Mouse (Mus musculus) retina, postnatal 7 days (tissue): ENCODE measurements around the gene Zfp553.

ENCODE experiments used
- DNase-seq: peaks from one replicate; pipeline ENCODE4 v3.0.0-alpha.2; 2012; ENCODE audit warnings: low read depth, low spot score

Gene Zfp553

GRCm38 (mm10) chr7:127232622-127233367, at the start of gene Zfp553, which contains the start of gene Sept1:
Gene Zfp553 (plus strand): TSS chr7:127233061.
Gene Sept1 (minus strand): TSS chr7:127233130.
- DNase-seq, result peak; percentile 75

- no peak for DNase-seq
Measured at GRCm38 (mm10) chr7:127183345-127183744, 49.5 kb upstream of the Zfp553 start.

DNA sequence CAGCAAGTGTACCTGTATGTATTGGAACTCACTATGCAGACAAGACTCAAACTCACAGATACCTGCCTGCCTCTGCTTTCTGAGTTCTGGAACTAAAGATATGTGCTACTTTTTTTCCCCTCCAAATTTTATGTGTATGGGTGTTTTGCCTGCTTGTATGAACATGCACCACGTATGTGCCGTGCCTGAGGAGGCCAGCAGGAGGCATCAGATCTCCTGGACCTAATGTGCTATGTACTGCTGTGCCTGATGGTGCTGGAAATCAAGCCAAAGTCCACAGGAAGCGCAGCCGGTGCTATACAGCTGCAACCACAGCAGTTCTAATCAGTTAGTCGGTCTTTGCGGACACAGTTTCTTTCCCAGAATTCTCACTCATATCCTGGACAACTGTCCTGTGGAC, 49.0 kb upstream of the Zfp553 start:
- DNase-seq, result no peak

DNA sequence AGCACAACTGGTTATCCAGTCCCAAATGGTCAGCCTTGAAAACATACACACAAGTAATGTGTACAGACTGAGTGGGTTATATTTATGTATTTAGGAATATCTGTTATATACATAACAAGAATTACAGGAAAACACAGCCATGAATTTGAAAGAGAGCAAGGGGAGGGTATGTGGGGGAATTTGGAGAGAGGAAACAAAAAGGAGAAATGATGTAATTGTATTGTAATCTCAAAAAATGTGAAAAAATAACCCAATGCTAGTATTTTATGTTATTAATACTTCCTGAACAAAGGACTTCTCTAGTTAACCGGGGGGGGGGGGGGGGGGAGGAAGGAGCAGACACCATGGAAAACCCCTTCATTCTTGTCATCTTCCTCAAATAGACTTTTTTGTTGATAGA, 48.1 kb upstream of the Zfp553 start:
- DNase-seq, result no peak

DNA sequence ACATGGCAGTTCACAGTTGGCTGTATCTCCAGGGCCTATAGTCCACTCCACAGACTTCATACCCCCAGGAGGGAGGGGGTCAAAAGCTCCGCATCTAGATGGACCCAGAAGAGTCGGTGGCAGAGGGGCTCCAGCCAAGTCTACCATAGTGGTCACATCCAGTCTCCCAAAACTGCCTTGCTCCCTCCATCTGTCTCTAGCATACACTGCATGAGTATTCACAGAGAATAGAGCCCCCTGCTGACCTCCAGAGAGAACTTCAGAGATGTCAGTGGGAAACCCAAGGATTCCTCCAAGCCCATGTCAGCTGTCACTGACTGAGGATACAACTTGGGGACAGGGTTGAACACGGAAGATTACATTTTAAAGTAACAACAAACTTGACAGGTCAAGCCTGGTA, 47.3 kb upstream of the Zfp553 start:
- no peak for DNase-seq

GRCm38 (mm10) chr7:127187351-127187750, 45.5 kb upstream of the Zfp553 start:
- no peak for DNase-seq

DNA sequence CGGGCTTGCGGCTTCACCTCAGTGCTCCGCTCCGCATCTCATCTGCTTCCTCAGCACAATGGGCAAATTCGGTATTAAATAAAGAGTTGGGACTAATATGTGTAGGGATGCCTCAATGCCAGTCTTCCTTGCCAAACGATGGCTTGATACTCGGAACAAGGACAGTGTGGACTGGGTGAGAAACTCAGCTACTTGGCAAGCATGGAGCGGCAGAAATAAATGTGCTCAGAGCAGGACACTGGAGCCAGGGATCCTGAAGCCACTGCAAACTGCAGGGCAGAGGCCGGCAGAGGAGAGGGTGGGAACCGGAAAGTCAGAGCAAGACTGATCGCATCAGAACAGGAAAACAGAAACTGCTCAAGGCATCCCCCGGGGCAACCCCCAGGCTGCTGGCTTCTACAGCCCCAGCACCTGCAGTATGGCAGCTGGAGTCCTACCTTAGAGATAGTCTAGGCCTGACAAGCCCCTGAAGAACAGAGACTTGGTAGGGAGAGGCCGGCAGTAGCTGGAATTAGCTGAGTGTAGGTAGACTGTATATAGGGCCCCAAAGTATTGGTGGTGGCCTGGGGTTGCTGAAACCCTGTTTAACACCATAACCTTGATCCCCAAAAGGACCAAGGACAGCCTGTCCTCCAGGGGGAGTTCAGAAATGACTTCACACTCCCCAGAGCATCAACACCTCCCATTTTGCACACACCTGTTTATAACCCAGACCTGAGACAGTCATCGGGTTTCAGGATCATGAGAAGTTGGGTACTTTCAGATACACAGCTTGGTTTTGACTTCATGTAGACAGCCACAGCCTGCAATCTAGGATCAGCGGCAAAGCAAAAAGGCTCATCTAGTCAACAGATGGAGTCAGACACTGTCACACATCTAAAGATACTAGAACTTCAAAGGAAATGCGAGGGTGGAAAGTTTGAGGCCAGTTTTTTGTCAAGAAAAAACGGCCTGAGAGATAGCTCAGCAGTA, 44.3 kb upstream of the Zfp553 start:
- no peak for DNase-seq

DNA sequence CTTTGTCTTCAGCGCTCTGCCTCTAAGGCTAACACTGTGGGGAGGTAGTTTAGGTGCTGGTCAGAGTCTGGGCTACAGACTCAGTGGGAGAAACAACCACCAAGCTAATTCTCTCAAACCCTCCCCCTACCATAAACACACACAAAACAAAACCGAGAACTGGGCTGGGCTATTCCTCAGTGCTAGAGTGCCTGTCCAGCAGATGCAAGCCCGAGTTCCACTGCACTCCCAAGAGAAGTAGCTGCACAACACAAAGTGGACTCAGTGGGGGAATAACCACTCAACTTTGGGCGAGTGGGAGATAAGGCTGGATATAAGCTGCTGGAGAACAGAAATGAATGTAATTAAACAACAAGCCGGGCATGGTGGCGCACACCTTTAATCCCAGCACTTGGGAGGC, 42.2 kb upstream of the Zfp553 start:
- no peak for DNase-seq

DNA sequence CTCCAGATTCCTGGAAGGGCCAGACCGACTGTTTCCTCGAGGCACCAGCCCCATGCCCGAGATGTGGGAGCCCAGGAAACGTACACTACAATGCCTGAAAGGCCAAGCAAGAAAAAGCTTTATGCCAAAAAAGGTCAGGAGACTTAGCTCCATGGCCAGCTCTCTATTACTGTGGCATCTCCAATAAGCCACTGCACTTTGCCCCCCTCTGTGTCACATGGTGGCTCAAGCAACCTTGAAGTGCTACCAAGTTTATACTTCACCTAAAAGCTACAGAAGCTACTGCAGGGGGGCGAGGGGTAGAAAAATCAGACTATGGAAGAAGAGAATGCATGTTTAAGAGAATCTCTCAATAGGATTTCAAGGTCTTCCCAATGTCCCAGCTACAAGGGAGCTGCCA, 39.9 kb upstream of the Zfp553 start:
- no peak for DNase-seq

DNA sequence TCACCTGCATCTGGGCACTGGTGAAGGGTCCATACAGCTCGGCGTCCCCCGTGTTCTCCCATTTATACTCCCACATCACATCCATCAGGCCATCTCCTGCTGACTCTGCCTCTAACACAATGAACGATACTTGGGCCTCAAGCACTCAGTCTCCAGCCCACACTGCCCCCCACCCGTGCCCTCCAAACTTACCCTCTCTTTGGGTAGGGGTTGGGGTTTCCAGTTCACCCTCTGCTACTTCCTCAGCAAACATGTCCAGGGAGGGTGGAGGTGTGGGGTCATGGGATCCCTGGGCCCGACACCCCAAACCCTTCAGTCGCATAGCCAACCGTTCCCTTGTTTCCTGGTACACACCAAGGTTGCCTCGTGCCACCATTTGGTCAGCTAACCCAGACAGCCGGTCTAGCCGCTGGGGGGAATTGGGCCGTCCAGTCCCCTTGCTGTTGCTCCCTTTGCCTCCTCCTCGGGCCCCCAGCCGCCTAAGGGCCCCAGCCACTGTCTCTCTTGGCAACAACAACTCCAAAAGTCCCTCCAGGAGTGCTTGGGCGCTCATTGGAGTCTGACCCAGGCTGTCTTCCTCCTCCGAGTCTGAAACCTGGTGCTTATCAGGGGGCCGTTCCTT, 38.7 kb upstream of the Zfp553 start:
- no peak for DNase-seq

GRCm38 (mm10) chr7:127194633-127195029, 38.2 kb upstream of the Zfp553 start:
- DNase-seq, result no peak

GRCm38 (mm10) chr7:127195544-127196295, 37.1 kb upstream of the Zfp553 start, which contains the start of gene Cd2bp2:
Gene Cd2bp2 (minus strand): TSS chr7:127196050.
- peak; percentile 94 for DNase-seq

DNA sequence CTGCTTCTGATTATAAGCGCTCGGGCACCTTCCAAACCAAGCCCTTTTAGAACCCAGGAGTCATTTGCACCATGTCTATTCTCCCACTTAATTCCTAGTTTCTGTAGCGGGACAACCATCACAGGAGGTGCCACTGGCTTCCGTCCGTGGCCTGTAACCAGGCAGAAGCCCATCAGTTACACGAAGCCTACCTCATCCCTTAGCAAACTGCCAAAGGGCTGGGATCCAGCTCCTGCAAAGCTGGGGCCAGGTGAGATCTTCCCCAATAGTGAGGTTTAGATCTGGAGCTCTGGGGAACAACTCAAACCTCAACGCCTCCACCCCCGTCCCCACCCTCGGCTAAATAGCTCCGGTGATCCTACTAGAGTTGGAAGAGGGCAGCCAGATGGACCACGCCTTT, 36.4 kb upstream of the Zfp553 start:
- DNase-seq, result no peak

GRCm38 (mm10) chr7:127206606-127207005, 26.3 kb upstream of the Zfp553 start:
- DNase-seq, result no peak

GRCm38 (mm10) chr7:127207374-127208294, 25.2 kb upstream of the Zfp553 start:
- DNase-seq, result no peak

GRCm38 (mm10) chr7:127208295-127208552, 24.6 kb upstream of the Zfp553 start, which contains the start of gene Tbc1d10b:
Gene Tbc1d10b (minus strand): TSS chr7:127208468.
- no peak for DNase-seq

DNA sequence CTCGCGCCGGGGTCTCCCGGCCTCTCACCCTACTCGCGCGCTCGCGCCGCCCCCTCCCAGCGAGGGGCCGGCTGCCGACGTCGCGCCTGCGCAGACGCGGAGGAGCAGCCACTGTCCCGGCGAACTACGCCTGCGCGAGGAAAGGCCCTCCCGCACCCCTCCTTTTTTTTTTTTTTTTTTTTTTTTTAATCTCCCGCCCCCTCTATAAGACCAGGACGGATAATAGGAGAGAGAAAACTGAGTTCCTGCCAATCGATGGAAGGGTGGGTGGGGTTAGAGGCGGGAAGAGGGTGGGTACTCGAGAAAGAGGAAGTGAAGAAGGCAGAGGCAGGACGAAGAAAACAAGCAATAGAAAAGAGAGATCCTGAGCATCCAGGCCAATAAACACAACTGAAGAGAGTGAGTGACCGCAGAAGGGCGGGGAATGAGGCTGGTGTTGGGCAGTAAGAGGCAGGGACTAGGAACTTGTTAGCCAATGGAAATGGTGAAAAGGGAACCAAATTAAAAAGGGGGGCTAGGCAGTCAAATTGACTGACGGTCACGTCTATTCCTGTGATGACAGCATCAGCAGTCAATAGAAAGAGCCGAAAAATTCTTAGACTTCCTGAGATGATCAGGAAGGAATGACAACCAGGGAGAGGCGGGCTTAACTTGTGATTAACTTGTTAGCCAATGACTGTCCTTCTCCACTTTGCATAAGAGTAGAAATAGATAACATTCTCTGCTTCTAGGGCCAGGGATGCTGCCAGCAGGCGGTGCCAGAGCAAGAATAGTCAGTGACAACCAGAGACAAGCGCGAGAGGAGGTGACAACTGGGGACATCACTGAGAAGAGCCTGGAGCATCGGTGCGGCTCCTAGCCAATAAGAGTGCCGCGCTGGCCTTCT, 24.1 kb upstream of the Zfp553 start, which contains the start of gene Mylpf:
TSS of gene Mylpf (plus strand) at position 338 of the 886 bp plus-strand sequence.
- DNase-seq, result peak; percentile 92

DNA sequence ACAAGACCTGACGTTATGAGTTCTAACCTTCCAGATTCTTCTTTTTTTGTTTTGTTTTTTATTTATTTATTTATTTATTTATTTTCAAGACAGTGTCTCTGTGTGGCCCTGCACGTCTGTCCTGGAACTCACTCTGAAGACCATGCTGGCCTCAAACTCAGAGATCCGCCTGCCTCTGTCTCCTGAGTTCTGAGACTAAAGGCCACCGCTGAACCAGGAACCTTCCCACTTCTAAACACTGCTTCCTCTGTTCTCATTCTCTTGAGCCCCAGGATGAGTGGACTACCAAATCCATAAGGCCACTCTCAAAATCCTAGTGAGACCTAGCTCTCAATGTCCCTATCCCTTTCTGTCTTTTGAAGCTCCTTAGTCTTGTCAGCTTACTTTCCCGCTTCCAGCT, 23.0 kb upstream of the Zfp553 start:
- no peak for DNase-seq

- no peak for DNase-seq
Measured at GRCm38 (mm10) chr7:127210266-127210665, 22.6 kb upstream of the Zfp553 start.
